23 mouse cellular contexts compared by ENCODE assay signal in the genomic region with DNA sequence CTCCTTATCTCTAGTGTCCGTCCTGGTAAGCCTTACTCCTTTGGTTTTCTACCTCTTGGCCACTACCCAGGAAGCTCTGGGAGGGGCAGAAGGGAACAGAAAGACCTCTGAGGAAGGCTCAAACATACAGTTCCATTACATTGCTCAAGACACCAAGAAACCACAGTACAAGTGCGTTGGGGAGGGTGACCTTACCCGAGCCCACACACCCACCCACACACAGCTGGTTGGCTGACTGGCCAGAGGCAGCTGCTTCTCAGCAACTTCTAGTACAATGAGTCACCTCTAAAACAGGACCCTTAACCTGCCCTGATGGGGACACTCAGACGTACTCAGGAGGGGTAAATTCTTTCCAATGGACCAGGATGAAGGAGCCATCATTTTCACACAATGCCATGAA. TPM values are rescaled to one million over a fixed set of nuclear protein-coding genes. Genes with fewer than 3 reads are reported as not detected.
DNase-seq lines count a peak whose midpoint lies in the region; ATAC-seq and TF ChIP-seq lines count a peak whose summit lies in the region.
"Had no signal": no experiment of that assay in that cellular context is flagged by ENCODE, and none has a peak within 500 bp of the region (broad histone marks: within the 10 kb centered on the region; RNA-seq: fewer than 3 reads in every experiment).

No protein-coding gene starts in this region.

- H3K4me2 ChIP-seq in midbrain, postnatal 0 days (ENCODE audit: low read depth, low read length, poor library complexity, severe bottlenecking), result no peak overlapping the region
- H3K4me2 ChIP-seq: heart, embryonic 12.5 days; hindbrain, embryonic 12.5 days; kidney, embryonic 15.5 days; limb, embryonic 12.5 days; midbrain, embryonic 15.5 days had no signal

- TF ChIP-seq POLR2A in lung, adult 2 months (IDR thresholded peaks at IDR 0.05; ENCODE audit: borderline replicate concordance, extremely low read depth, low read depth, low read length), result no peak

- H3K36me3 ChIP-seq in midbrain, postnatal 0 days (ENCODE audit: insufficient read depth, low read length), result no peaks in the 10 kb centered on the region
- H3K36me3 ChIP-seq: G1E; heart, embryonic 12.5 days; hindbrain, embryonic 12.5 days; kidney, embryonic 15.5 days; limb, embryonic 12.5 days; midbrain, embryonic 15.5 days had no signal

- H3K9me3 ChIP-seq in midbrain, postnatal 0 days (ENCODE audit: low read length), result no peaks in the 10 kb centered on the region
- H3K9me3 ChIP-seq: G1E; hindbrain, embryonic 12.5 days; limb, embryonic 12.5 days; midbrain, embryonic 15.5 days had no signal

- no peaks in the 10 kb centered on the region for H3K27me3 ChIP-seq in midbrain, postnatal 0 days (ENCODE audit: insufficient read depth, low read length)
- H3K27me3 ChIP-seq: heart, embryonic 12.5 days; hindbrain, embryonic 12.5 days; kidney, embryonic 15.5 days; limb, embryonic 12.5 days; midbrain, embryonic 15.5 days had no signal

- DNase-seq in 3T3-L1 (ENCODE audit: low read depth, low spot score), result peak; percentile 45
- peak; percentile 15 for DNase-seq in MN1 (ENCODE audit: low spot score)
- DNase-seq in lung, adult 2 months, result peak; percentile 25
- peak; percentile 10 to 50 for DNase-seq in lung, postnatal 4 days
- DNase-seq in midbrain, postnatal 0 days (ENCODE audit: low spot score), result no peak
- no peak for DNase-seq in cerebellum, adult 8-10 months
- DNase-seq in adrenal gland, postnatal 25 days, result no peak
- DNase-seq: cerebellum, adult 9-10 months; gastrocnemius, postnatal 36 days; heart, postnatal 14 days; layer of hippocampus, adult 9-11 months; thymus, postnatal 36 days had no signal

- no peak for ATAC-seq in midbrain, postnatal 0 days (ENCODE audit: low FRiP score)
- ATAC-seq: forebrain, embryonic 14.5 days; inflammation-experienced regulatory T-cells, adult 6 months; midbrain, embryonic 15.5 days had no signal

- H3K27ac ChIP-seq in midbrain, postnatal 0 days (ENCODE audit: low read depth, low read length), result no peak overlapping the region
- H3K27ac ChIP-seq: hindbrain, embryonic 12.5 days; kidney, embryonic 15.5 days; left cerebral cortex, adult 2 months; limb, embryonic 12.5 days; liver, embryonic 14.5 days; midbrain, embryonic 15.5 days had no signal

- no peaks in the 10 kb centered on the region for H3K4me1 ChIP-seq in lung, adult 2 months (ENCODE audit: control insufficient read depth, insufficient read depth, low read length)
- no peaks in the 10 kb centered on the region for H3K4me1 ChIP-seq in midbrain, postnatal 0 days (ENCODE audit: insufficient read depth, low read length)
- H3K4me1 ChIP-seq: kidney, embryonic 15.5 days; limb, embryonic 12.5 days; midbrain, embryonic 15.5 days had no signal

- no peak for TF ChIP-seq CTCF in lung, adult 2 months (IDR thresholded peaks at IDR 0.05; ENCODE audit: insufficient read depth, low read length)
- TF ChIP-seq CTCF in midbrain, postnatal 0 days (IDR thresholded peaks at IDR 0.05), result no peak

- H3K9ac ChIP-seq in midbrain, postnatal 0 days (replicated peaks; ENCODE audit: low read length, poor library complexity, severe bottlenecking), result no peak overlapping the region
- H3K9ac ChIP-seq: heart, embryonic 12.5 days; hindbrain, embryonic 12.5 days; kidney, embryonic 15.5 days; limb, embryonic 12.5 days; liver, embryonic 14.5 days; midbrain, embryonic 15.5 days had no signal

- no peak overlapping the region for H3K4me3 ChIP-seq in lung, adult 2 months (replicated peaks; ENCODE audit: extremely low read depth, low read depth, low read length)
- no peak overlapping the region for H3K4me3 ChIP-seq in midbrain, postnatal 0 days (ENCODE audit: low read depth, low read length)
- H3K4me3 ChIP-seq: erythroblast, embryonic 14.5 days; heart, embryonic 12.5 days; hindbrain, embryonic 12.5 days; kidney, embryonic 15.5 days; left cerebral cortex, adult 2 months; limb, embryonic 12.5 days; midbrain, embryonic 15.5 days had no signal

- WGBS in lung, adult 2 months, result 31% methylated on average over 4 of the region's 4 CpGs
- 73% methylated on average over 4 of the region's 4 CpGs for WGBS in midbrain, postnatal 0 days

RNA-seq across cellular contexts. Expression of gene Foxo3, which starts 17.3 kb away (rescaled TPM):
- 49.3 and 79.9 TPM in 2 replicates for polyA plus RNA-seq in lung, adult 2 months (2012; rRNA removed)
- total RNA-seq in midbrain, postnatal 0 days (2014; rRNA removed), result 37.7 and 42.9 TPM in 2 replicates
- 6.5 and 6.6 TPM in 2 replicates for polyA plus RNA-seq in midbrain, postnatal 0 days (2015; fragmentation: Nextera tagmentation; extraction: Ambion mirVana)
- total RNA-seq in adrenal gland, postnatal 25 days (2021), result 56.1 and 56.7 TPM in 2 replicates

Comparison
In these comparisons a context has a peak if more than half of its experiments do, and no peak if none do; other contexts are left out.
1. DNase-seq: peak in 3T3-L1 (single experiment), MN1 (single experiment), lung, adult 2 months (single experiment) and lung, postnatal 4 days (2 of 2); none in midbrain, postnatal 0 days (single experiment), cerebellum, adult 8-10 months (single experiment) and adrenal gland, postnatal 25 days (single experiment).